Mouse (Mus musculus): ENCODE measurements around the gene Map1b.

GRCm38 (mm10) chr13:99506580-99506962 is 9.8 kb downstream of the Map1b start:
- no peak for TF ChIP-seq MAFK (IDR thresholded peaks at IDR 0.05; ENCODE audit: insufficient read depth, low read depth, low read length)
- TF ChIP-seq ZNF384 (IDR thresholded peaks at IDR 0.05; ENCODE audit: low read depth, low read length), result no peak; the same call in 1 of the 2 replicates

All from ES-E14 (cell line).